Mouse (Mus musculus) MEL-GATA-1-ER (cell line): Measurements from ENCODE around the gene Cib1.
A peak's percentile ranks its signal among the peaks of the same experiment; 100 is the strongest.

Experiments
- DNase-seq: peaks from one replicate; pipeline ENCODE4 v3.0.0-alpha.2; 2012; ENCODE audit warnings: low read depth; ENCODE audit errors: extremely low read depth

The Cib1 gene

DNA sequence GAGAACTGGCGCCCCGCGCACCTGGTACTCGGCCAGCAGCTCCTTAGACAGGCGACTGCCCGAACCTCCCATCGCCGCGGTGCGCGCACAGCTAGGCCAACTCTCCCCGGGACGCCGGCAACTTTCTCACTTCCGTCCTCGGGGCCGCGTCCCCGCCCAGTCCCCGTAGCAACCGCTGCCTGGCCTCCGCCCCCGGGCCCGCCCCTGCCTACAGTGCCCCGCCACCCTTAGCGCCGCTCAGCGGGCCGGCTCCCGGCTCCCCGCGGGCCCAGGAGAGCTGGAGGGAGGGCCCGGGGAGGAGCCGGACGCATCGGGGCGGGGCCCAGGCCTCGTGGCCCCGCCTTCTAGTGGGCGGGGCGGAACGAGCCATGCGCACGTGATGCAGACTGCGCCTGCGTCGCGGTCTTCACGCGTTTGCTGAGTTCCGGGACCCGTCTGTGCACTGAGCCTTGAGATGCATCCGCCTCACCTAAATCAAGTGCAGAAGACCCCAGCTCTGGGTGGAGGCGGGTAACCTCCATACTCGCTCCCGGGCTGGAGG lies at the start of gene Cib1, which contains the start of gene Gdpgp1:
Cib1 (minus strand) TSS at position 325 of the 541 bp plus-strand sequence.
Gdpgp1 (plus strand) TSS at position 377 of the 541 bp plus-strand sequence.
- DNase-seq = peak; percentile 90

- DNase-seq = no peak
Observed at GRCm38 (mm10) chr7:80281646-80282045, 49.0 kb upstream of the Cib1 start.

- DNase-seq = no peak
Observed at GRCm38 (mm10) chr7:80280998-80281397, 48.4 kb upstream of the Cib1 start.

DNA sequence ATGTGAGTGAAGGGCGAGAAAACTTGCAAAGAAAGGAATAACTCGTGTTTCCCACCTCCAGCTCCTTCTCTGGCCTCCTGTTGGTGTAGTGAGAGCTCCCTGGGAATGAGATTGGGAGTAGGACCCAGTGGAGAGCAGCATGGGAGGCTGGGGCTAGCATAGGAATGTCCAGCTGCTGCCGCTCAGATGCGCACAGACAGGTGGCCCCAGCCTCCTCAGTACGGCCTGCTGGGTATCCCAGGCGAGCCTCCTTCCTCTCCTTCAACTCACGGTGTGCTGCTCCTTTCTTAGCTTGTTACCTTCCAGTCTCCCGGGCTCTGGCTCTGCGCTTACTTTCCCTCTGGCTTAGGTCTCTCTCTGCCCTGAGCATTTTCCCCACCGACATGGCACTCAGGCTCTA lies 47.4 kb upstream of the Cib1 start:
- DNase-seq = no peak

GRCm38 (mm10) chr7:80276374-80276773 lies 43.8 kb upstream of the Cib1 start:
- DNase-seq = no peak

GRCm38 (mm10) chr7:80273456-80273855 lies 40.8 kb upstream of the Cib1 start:
- DNase-seq = no peak

GRCm38 (mm10) chr7:80269751-80270255 lies 37.2 kb upstream of the Cib1 start:
- DNase-seq = no peak

DNA sequence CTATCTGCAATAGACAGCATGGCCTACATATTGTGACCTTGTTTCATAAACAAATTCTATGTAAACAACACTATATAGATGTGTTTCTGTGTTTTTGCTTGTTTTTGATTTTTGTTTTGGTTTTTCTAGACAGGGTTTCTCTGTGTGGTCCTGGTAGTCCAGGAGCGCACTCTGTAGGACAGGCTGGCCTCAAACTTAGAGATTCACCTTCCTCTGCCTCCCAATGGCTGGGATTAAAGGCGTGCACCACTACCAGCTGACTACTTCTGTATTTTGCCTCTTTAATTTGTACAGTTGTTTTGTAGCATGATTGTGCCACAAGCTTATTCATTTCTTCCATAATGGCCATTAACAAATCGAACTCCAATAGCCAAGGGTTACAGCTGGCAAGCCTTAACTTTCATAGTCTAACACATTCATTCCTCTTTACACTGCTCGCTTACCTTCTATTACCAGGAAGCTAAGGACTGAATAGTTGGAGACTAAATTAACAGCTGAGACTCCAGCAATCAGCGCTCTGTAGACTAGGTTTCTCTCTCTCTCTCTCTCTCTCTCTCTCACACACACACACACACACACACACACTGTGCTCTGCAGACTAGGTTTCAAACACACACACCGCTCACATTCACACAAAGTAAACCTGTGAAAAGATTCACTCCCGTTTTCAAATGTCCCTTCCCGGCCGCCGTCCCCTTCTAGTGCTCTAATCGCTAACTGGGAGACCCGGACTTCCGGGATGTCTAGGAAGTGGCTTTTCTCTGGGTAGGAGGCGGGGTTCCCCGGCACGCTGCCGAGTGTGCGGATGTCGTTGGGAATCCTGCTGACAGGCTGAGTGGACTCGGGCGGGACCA lies 36.5 kb upstream of the Cib1 start, which contains the start of gene Vps33b:
Vps33b (plus strand) TSS at position 753 of the 854 bp plus-strand sequence.
- DNase-seq = peak; percentile 89

DNA sequence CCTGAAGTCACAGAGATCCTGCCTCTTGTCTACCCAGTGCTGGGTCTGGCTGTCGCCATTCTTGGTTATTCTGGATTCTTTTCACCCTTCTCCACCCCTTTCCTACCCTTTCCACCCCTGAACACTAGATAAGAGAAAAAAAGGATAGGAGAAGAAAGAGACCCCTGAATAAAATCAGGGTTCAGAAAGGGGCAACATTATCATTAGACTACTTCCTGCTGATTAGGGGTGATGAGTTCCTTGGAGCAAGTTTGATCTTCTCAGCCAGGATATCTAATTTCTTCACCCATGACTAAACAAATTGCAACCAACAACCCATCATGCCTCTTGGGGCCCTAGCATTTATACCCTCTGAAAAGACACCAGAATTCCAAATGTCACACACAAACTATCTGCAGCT lies 35.2 kb upstream of the Cib1 start:
- no peak for DNase-seq

- DNase-seq = no peak
Observed at GRCm38 (mm10) chr7:80264606-80265005, 32.0 kb upstream of the Cib1 start.

DNA sequence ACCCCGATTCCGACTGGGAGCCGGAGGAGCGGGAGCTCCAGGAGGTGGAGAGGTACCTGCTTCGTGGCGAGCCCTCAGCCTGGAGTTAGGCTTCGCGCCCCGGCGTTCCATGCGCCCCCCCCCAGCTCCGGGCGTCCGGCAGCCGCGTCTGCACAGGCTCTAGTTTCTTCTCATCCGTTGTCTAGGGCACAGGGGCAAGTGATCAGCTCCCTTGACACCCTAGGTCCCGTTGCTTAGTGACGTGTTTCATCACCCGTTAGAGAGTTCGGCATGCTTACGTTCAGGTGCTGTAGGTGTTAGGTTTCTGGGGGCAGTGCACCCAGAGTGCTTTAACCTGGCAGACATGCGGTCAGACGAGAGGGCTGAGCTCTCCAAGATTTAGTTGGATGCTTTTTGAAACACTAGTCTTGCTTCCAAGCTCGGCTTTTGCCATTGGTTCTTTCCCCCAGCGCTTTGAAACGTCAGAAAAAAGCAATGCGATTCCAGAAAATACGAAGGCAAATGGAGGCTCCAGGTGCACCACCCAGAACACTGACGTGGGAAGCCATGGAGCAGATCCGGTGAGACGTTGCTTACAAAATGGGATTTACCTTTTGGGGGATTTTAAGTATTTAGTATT lies 28.9 kb upstream of the Cib1 start:
- DNase-seq = no peak

GRCm38 (mm10) chr7:80260625-80261371 lies 28.2 kb upstream of the Cib1 start, which contains the start of gene Ngrn:
Gene Ngrn, plus strand, starts transcription at chr7:80261215.
- peak; percentile 73 for DNase-seq

GRCm38 (mm10) chr7:80257706-80258105 lies 25.1 kb upstream of the Cib1 start:
- DNase-seq = no peak

GRCm38 (mm10) chr7:80255981-80256380 lies 23.4 kb upstream of the Cib1 start:
- DNase-seq = no peak

GRCm38 (mm10) chr7:80252886-80253285 lies 20.3 kb upstream of the Cib1 start:
- DNase-seq = no peak

GRCm38 (mm10) chr7:80252437-80252836 lies 19.8 kb upstream of the Cib1 start:
- no peak for DNase-seq

GRCm38 (mm10) chr7:80246859-80247258 lies 14.2 kb upstream of the Cib1 start:
- DNase-seq = peak; percentile 68

DNA sequence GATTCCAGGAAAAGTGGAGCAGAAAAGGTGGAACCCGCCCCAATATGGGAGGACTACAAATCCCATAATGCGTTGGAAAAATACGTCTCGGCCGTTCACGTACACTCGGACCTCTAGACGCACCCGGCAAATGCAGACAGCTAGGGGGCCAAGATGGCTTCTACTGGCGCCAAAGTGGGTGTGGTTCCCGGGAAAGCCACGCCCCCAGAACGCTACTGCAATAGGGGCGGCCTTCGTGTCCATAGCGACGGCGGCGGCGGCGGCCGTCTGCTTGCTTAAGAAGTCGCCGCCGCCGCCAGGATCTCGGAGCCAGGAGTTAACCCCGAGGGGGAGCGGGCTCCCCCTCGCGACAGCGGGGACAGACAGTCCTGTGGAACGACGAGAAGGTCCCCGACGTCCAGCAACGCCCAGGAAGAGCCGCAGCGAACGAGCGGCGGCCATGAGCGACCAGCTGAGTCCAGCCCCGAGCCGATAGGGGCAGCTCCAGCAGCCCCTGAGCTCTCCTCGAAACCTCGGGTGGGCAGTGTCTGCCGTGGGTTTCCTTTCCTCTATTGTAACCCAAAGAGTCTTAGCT lies 13.6 kb upstream of the Cib1 start, which contains the start of gene Ttll13:
Ttll13 (plus strand) TSS at position 229 of the 574 bp plus-strand sequence.
- DNase-seq = peak; percentile 92

DNA sequence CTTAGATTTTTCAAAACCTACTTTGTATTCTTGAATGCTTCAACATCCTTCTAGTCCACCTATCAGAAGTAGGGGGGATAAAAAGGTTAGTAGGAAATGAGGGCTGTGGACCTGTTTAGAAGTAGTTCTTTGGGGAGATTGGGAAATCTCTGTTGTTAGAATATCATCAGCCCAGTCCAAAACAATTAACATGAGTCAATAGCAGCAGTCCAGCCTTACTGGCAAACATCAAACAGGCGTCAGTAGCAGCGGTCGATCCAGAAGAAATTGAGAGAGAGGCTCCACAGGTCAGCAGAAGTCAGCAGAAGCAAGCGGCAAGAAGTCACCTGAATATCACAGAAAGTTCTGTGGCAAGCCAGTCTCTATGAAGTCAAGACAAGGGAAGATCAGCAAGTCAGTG lies 12.2 kb upstream of the Cib1 start:
- DNase-seq = no peak

DNA sequence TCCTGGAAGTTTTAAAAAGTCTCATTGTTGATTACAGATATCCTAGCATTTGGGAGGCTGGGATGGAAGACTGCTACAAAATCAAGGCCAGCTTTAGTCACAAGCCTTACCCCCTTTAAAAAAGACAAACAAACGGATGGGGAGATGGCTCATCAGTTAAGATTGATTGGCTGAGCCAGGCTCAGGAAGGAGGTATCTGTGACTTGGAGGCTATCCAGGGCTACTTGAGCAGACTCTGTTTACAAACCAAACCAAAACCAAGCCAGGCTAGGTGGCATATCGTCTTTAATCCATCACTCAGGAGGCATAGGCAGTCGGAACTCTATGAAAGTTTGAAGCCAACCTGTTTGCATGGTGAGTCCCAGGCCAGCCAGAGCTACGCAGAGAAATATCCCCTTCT lies 9.0 kb upstream of the Cib1 start:
- no peak for DNase-seq

DNA sequence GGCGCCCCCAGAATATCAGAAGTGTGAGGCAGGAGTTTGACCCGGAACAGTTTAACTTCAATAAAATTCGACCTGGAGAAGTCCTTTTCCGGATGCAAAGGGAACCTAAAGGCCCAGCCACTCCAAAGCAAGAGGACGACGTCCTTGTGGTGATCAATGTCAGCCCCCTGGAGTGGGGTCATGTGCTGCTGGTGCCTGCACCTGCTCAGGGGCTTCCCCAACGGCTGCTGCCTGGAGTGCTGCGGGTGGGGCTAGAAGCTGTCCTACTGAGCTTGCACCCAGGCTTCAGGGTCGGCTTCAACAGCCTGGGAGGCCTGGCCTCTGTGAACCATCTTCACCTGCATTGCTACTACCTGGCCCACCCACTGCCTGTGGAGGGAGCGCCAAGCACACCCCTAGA lies 5.9 kb upstream of the Cib1 start:
- DNase-seq = no peak
